Mouse (Mus musculus): Measurements from ENCODE around the gene Mss51. TPM values are rescaled to one million over a fixed set of nuclear protein-coding genes. Genes with fewer than 3 reads are reported as not detected.

Mss51 gene
- 0.21 and 0.26 TPM in 2 replicates for polyA plus RNA-seq (2015; fragmentation: Nextera tagmentation; extraction: Ambion mirVana)

GRCm38 (mm10) chr14:20496603-20497002, at the start of gene Mss51:
Mss51 (minus strand) TSS chr14:20496901.
- 78% methylated on average over 2 of the region's 2 CpGs for WGBS
- TF ChIP-seq CTCF (IDR thresholded peaks at IDR 0.05; ENCODE audit: low read depth) = no peak
- ATAC-seq = no peak
- H3K27me3 ChIP-seq (replicated peaks; ENCODE audit: control insufficient read depth, insufficient read depth, low read length) = no peaks in the 10 kb centered on the region
- H3K27ac ChIP-seq (ENCODE audit: low read depth, low read length) = no peak within 1 kb of the TSS
- no peak within 1 kb of the TSS for H3K9ac ChIP-seq (ENCODE audit: low read depth, low read length)
- H3K9me3 ChIP-seq (ENCODE audit: control insufficient read depth) = no peaks in the 10 kb centered on the region
- H3K4me1 ChIP-seq (replicated peaks; ENCODE audit: control insufficient read depth, insufficient read depth, low read length) = no peaks in the 10 kb centered on the region
- no peak within 1 kb of the TSS for H3K4me3 ChIP-seq (ENCODE audit: low read depth, low read length)
- no peak within 1 kb of the TSS for H3K4me2 ChIP-seq (replicated peaks; ENCODE audit: low read depth)
- peaks cover 18% of the 10 kb centered on the region for H3K36me3 ChIP-seq (ENCODE audit: control insufficient read depth, insufficient read depth)

DNA sequence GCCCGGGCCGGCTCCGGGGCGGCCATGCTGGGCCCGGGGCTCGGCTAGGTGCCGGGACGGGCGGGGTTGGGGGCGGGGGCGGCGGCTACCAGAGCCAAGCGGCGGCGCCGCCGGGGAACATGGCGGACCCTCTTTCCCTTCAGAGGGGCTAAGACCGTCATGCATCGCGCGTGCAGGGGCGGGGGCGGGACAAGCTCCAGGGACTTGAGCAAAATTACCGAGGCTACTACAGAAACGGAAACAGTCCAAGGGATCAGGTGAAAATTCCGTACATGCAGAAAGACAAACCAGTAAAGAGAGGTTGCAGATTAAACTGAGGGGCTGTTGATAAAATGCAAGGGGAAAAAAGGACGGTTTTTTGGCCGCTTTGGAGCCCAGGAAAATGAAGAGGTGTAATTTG, 49.7 kb upstream of the Mss51 start, which contains the start of gene Ppp3cb:
Gene Ppp3cb (minus strand): TSS at position 159 of the 400 bp plus-strand sequence.
- WGBS = under 1% methylated on average over 29 of the region's 29 CpGs
- Histone ChIP-seq H3K36me3 (ENCODE audit: control insufficient read depth, insufficient read depth) (peaks cover 11% of the 10 kb centered on the region), H3K9ac (ENCODE audit: low read depth, low read length) (peak within 1 kb of the TSS; percentile 92), H3K4me2 (replicated peaks; ENCODE audit: low read depth) (peak within 1 kb of the TSS; percentile 63), H3K9me3 (ENCODE audit: control insufficient read depth) (no peaks in the 10 kb centered on the region), H3K4me1 (replicated peaks; ENCODE audit: control insufficient read depth, insufficient read depth, low read length) (no peaks in the 10 kb centered on the region), H3K4me3 (ENCODE audit: low read depth, low read length) (peak within 1 kb of the TSS; percentile 72), H3K27ac (ENCODE audit: low read depth, low read length) (peak within 1 kb of the TSS; percentile 99), H3K27me3 (replicated peaks; ENCODE audit: control insufficient read depth, insufficient read depth, low read length) (no peaks in the 10 kb centered on the region)
- ATAC-seq = peak; percentile 78
- no peak for TF ChIP-seq CTCF (IDR thresholded peaks at IDR 0.05; ENCODE audit: low read depth)

- Histone ChIP-seq H3K27ac (ENCODE audit: low read depth, low read length) (peak overlapping the region; percentile 99), H3K4me1 (replicated peaks; ENCODE audit: control insufficient read depth, insufficient read depth, low read length) (no peaks in the 10 kb centered on the region), H3K4me2 (replicated peaks; ENCODE audit: low read depth) (peak overlapping the region; percentile 63), H3K9ac (ENCODE audit: low read depth, low read length) (peak overlapping the region; percentile 92), H3K9me3 (ENCODE audit: control insufficient read depth) (no peaks in the 10 kb centered on the region), H3K36me3 (ENCODE audit: control insufficient read depth, insufficient read depth) (peaks cover 11% of the 10 kb centered on the region), H3K4me3 (ENCODE audit: low read depth, low read length) (peak overlapping the region; percentile 72), H3K27me3 (replicated peaks; ENCODE audit: control insufficient read depth, insufficient read depth, low read length) (no peaks in the 10 kb centered on the region)
- TF ChIP-seq CTCF (IDR thresholded peaks at IDR 0.05; ENCODE audit: low read depth) = no peak
- WGBS = under 1% methylated on average over 61 of the region's 67 CpGs
- ATAC-seq = peak; percentile 99
Measured at GRCm38 (mm10) chr14:20545529-20546331, 49.0 kb upstream of the Mss51 start.

DNA sequence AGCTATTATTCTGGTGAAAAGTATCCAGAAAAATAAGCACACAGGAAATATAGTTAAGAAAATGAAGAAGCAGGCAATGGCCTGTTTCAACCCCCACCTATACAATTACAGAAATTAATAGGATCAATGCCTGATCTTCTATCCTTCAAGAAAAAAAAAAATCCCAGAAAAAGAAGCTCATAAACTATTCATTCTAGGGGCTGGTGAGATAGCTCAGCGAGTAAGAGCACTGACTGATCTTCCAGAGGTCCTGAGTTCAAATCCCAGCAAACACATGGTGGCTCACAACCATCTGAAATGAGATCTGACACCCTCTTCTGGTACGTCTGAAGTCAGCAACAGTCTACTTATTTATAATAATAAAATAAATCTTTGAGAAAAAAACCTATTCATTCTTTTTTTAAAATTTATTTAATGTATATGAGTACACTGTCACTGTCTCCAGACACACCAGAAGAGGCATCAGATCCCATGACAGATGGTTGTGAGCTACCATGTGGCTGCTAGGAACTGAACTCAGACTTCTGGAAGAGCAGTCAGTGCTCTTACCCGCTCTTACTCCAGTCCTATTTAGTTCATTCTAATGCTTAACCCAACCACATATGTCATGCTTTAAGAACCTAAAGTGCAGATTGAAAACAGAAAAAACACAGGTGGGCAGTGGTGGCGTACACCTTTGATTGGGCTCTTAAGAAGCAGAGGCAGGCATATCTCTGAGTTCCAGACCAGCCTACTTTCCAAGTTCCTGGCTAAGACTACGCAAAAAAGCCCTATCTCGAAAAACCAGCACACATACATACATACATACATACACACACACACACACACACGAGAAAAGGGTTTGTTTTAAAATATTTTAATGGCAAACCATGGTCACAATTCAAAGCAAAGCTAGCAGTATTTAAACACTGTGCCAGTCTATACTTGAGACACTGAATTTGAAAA, 48.0 kb upstream of the Mss51 start:
- Histone ChIP-seq H3K27me3 (replicated peaks; ENCODE audit: control insufficient read depth, insufficient read depth, low read length) (no peaks in the 10 kb centered on the region), H3K27ac (ENCODE audit: low read depth, low read length) (no peak overlapping the region; the same call in 1 of the 2 replicates), H3K36me3 (ENCODE audit: control insufficient read depth, insufficient read depth) (peaks cover 6% of the 10 kb centered on the region), H3K4me1 (replicated peaks; ENCODE audit: control insufficient read depth, insufficient read depth, low read length) (no peaks in the 10 kb centered on the region), H3K4me3 (ENCODE audit: low read depth, low read length) (peak overlapping the region; percentile 72), H3K4me2 (replicated peaks; ENCODE audit: low read depth) (peak overlapping the region; percentile 63), H3K9me3 (ENCODE audit: control insufficient read depth) (no peaks in the 10 kb centered on the region), H3K9ac (ENCODE audit: low read depth, low read length) (no peak overlapping the region)
- WGBS = 46% methylated on average over 7 of the region's 7 CpGs
- TF ChIP-seq CTCF (IDR thresholded peaks at IDR 0.05; ENCODE audit: low read depth) = no peak
- no peak for ATAC-seq

DNA sequence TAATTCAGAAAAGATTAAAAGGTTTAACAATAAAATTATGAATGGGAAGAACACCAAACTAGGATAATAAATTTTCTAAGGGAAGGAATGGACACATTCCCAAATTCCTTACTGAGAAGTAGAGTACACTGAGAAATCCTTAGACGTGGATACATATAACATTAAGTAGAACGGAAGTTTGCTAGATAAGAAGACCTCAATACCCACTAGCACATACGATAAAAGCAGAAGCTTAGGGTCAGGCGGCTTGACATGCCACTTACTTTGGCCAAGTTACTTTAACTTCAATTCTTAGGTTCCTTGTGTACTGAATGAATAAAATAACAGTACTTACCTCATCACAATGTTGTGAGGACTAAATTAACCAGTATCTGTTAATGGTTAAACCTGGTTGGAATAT, 32.9 kb upstream of the Mss51 start:
- Histone ChIP-seq H3K9ac (ENCODE audit: low read depth, low read length) (no peak overlapping the region), H3K9me3 (ENCODE audit: control insufficient read depth) (no peaks in the 10 kb centered on the region), H3K4me1 (replicated peaks; ENCODE audit: control insufficient read depth, insufficient read depth, low read length) (no peaks in the 10 kb centered on the region), H3K27ac (ENCODE audit: low read depth, low read length) (no peak overlapping the region), H3K36me3 (ENCODE audit: control insufficient read depth, insufficient read depth) (no peaks in the 10 kb centered on the region), H3K27me3 (replicated peaks; ENCODE audit: control insufficient read depth, insufficient read depth, low read length) (no peaks in the 10 kb centered on the region), H3K4me2 (replicated peaks; ENCODE audit: low read depth) (no peak overlapping the region), H3K4me3 (ENCODE audit: low read depth, low read length) (no peak overlapping the region)
- TF ChIP-seq CTCF (IDR thresholded peaks at IDR 0.05; ENCODE audit: low read depth) = no peak
- ATAC-seq = no peak
- 89% methylated on average over 4 of the region's 4 CpGs for WGBS

DNA sequence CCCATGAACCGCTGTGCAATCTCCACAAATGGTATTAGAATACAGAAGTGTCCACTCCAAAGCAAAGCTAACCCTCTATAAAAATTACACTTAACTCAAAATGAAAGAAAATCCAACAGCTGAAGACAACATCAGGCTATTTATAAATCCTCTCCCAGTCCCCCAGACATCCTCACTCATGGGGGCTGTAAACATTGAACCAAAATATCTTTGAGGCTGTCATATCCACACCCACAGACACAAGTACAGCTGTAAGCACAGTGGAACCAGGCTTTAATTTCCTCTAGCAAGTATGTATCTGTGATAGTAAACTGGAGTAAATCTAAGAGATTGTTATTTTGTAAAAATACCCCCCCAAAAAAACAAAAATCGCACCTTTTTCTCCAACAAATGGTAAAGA, 23.5 kb upstream of the Mss51 start:
- TF ChIP-seq CTCF (IDR thresholded peaks at IDR 0.05; ENCODE audit: low read depth) = no peak
- Histone ChIP-seq H3K4me1 (replicated peaks; ENCODE audit: control insufficient read depth, insufficient read depth, low read length) (no peaks in the 10 kb centered on the region), H3K4me3 (ENCODE audit: low read depth, low read length) (no peak overlapping the region), H3K27me3 (replicated peaks; ENCODE audit: control insufficient read depth, insufficient read depth, low read length) (no peaks in the 10 kb centered on the region), H3K36me3 (ENCODE audit: control insufficient read depth, insufficient read depth) (peaks cover 25% of the 10 kb centered on the region), H3K9me3 (ENCODE audit: control insufficient read depth) (no peaks in the 10 kb centered on the region), H3K9ac (ENCODE audit: low read depth, low read length) (no peak overlapping the region), H3K27ac (ENCODE audit: low read depth, low read length) (no peak overlapping the region), H3K4me2 (replicated peaks; ENCODE audit: low read depth) (no peak overlapping the region)
- WGBS = 92% methylated on average over 2 of the region's 2 CpGs
- no peak for ATAC-seq

All from intestine, postnatal 0 days (tissue).